Mouse (Mus musculus): ENCODE data around the gene Gm11541.

Gene Gm11541

DNA sequence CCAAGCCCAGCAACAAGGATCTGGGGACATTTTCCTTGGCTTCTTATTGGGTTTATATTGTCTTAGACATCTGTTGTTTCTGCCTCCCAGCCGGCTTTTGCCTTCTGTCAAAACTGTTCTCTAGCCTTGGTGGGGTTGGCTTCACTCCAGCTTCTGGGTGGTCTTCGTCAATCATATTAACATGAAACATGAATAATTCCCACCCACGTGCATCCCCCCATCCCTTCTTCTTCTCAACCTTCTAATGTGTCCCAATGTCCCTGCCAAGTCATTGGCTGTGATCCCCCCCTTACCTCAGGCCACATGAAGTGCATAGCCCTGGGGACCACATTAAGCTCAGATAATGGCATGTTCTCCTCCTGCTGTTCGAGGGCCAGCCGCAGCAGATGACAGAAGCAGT is at the start of gene Gm11541:
Gm11541 (minus strand) TSS at position 28 of the 400 bp plus-strand sequence.
- no peak for DNase-seq

DNA sequence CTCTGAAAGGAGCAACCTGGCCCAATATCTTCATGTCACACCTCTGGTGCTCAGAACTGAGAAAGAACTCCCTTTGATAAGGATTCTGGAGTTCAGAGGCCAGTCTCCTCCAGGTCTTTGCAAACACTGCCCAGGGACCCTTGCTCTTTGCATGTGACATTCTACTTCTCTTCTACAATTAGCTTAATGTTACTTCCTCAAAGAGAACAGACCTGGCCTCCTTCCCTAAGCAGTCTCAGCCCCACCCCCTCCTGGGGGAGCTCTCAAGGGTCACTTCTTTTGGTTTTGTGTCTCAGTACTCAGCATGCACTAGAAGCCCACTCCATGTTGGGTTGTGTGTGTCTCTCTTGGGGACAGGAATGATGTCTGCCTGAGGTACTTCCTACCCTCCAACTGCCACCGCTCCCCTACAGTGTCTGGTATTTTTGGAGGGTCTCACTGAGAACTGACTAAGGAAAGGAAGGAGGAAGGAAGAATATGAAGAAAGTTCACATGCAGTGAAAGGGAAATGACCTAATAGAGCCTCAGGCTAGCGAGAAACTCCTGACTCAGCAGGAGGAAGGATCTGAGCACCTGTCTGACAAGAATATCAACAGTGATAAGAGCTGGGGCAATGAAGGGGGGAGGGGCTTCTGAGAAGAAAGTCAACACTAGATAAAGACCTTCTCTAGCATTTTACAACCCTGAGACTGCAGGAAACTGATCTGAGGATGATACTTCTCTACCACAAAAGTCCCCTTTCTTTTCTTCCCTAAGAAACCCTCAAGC is 48.8 kb upstream of the Gm11541 start:
- no peak for DNase-seq

DNA sequence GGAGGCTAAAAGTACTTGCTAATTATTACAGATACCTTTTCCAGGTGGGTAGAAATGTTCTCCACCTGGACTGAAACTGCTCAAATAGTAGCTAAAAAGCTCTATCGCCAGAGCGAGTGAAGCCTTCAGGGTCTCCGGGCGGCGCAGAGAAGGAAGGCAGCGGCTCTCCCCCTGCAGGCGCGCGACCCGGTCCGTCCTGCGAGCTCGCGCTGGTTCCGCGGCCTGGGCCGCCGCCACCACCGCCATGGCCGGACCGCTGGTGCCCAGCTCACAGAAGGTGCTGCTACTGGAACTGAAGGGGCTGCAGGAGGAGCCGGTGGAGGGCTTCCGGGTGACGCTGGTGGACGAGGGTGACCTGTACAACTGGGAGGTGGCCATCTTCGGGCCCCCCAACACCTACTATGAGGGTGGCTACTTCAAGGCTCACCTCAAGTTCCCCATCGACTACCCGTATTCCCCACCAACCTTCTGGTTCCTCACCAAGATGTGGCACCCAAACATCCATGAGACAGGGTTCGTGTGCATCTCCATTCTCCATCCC is 37.5 kb upstream of the Gm11541 start, which contains the start of gene Cdc34b:
Cdc34b (plus strand) TSS at position 51 of the 541 bp plus-strand sequence.
- DNase-seq: no peak

DNA sequence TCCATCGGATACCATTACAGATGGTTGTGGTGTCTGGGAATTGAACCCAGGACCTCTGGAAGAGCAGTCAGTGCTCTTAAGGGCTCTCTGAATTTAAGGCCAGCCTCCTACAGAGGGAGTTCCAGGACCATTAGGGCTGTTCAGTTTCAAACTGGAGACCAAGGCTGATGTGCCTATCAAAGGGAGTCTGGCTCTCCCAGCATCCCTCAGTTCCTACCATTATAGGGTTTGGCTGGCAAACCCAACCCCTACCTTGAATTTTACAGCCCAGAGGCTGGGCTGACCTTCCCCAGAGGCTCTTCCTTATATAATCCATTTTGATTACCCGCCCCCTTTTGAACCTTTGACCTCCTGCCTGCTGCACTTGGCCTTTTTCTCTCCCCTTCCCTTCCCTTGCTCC is 31.4 kb upstream of the Gm11541 start:
- DNase-seq: peak in 1 of 2 experiments; percentile 12

DNA sequence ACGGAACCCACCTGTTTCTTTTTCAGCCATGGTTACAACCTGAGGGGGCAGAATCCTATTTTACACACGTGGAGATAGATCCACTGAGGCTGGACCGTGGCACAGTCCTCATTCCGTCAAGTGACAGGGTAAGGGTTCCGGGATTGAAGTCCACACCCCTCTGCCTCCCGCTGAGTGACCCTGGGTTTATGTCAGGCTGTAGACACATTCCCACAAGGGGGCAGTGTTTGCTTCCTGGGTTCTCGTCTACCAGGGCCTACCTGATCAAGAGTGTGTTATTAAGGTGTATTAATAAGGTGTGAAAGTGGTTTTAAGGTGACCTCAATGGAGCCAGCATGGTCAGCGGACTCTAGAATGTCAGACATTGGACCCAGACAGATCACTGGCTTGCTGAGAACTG is 28.5 kb upstream of the Gm11541 start:
- DNase-seq: peak; percentile 59 to 69

DNA sequence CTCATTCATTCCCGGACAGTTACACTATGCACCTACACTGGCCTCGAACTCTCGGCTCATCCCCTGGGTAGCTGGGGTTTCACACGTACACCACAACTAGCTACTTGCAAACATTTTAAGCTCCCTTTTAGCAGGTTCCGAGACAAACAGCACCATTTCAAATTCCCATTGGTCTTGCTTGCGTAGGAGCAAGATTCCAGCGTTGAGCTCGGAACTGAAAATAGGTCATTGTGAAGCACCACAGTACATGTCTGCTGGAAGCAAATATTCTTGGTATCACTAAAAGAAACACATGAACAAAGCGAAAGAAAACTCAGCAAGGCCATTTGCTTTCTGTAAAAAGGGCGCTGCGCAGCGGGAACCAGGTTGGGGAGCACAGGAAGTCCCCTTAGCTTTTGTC is 26.9 kb upstream of the Gm11541 start:
- DNase-seq: no peak

DNA sequence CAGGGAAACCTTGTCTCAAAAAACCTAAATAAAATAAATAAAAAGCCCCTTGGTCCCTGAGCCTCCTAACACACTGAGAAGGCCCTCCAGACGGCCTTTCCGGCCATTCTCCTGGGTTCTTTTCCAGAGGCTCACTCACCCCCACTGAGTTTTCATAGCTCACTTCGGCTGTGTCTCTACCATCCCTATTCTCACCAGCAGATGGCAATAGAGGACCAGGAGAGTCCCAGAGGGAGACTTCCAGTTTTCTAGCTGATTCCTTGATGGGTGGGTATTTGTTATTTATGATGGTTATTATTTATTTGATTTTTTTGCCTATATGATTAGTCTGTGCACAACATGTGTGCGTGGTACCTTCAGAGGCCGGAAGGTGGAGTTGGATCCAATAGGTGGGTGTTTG is 26.0 kb upstream of the Gm11541 start:
- peak; percentile 58 to 83 for DNase-seq

DNA sequence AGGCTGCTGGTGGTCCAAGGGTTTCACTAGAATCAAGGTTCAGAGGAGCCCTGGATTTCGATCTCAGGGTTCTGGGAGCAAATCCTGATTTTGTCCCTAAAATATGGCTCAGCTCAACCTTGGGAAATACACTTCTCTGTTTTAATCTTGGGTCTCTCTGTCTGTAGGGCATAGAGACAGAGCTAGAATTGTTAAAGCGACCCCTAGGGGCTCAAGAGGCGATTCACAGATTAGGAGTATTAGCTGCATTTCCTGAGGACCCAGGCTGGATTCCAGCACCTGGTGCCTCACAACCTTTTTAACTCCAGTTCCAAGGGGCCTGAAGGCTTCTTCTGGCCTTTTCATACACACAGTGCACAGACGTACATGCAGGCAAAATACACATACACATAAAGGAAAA is 25.3 kb upstream of the Gm11541 start:
- DNase-seq: no peak

DNA sequence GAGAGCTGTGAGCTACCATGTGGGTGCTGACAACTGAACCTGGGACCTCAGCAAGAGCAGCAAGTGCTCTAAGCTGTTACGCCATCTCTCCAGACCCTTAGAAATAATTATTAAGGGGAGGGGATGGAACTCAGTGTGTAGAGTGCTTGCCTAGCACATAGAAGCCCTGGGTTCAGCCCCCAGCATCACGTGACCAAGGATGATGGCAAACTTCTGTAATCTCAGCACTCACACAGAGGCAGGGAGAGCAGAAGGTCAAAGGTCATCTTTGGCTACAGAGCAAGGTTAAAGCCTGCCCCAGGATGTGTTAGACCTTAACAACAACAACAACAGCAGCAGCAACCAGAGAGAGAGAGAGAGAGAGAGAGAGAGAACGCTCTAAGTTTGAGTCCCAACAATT is 24.2 kb upstream of the Gm11541 start:
- DNase-seq: no peak

DNA sequence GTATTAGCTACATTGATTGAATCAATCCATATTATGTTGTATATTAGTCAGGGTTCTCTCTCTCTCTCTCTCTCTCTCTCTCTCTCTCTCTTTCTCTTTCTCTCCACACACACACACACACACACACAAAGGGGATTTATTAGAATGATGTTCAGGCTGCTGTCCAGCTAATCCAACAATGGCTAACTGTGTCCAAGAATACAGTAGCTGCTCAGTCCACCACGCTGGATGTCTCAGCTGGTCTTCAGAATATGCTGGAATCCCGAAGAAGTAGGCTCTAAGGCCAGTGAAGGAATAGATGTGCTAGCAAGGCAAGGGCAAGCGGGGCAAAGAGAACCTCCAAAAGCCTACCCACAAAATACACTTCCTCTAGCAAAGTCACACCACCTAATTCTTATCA is 23.0 kb upstream of the Gm11541 start:
- DNase-seq: no peak

DNA sequence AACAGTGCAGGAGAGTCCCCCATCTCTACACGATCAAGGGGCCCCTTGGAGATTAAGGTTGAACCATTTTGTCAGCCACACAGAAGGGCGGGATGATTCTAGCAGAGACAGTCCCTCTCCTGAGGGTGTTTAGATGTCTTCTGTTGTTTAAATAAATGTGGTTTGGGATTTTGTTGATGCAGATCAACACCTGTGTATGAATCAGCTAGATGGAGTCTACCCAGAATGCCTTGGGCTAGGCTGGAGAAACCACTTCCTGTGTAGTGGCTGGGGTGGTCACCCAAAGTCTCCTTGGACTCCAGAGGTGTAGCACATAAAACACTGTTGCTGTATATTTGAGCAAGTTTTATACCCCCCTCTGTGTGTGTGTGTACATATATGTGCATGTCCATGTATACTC is 14.9 kb upstream of the Gm11541 start:
- no peak for DNase-seq

DNA sequence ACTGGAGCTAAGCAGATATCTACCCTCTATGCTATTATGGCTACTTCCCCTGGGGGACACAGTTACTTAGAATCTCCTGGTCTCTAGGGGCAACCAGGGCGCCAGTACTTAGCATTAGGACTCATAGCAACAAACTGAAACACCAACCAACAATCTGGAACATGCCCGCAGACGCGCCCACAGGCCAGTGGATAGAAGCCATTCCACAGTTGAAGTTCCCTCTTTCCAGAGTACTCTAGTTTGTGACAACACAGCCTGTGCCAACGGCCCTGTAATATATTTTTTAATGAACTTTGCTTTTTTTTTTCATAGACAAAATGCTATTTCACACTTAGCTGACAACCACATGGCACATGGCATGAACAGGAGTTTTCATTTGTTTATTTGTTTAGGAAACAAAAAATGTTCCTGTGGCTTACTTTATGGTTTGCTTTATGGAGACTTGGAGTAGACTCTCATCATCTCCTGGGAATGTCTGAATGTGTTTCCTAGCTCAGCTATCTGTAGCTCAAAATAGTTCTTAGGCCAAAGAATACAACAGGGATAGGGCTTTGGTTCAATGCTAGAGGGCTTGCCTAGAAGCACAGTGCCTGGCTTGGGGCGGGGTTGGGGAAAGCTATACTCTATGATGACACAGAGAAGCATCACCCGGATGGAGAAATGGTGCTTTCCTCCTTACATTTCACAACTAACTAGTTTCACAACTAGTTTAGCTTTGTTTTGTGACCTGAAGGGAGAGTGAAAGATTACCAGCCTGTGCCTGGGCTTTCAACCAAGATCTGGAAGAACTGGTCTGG is 14.0 kb upstream of the Gm11541 start:
- DNase-seq: no peak

DNA sequence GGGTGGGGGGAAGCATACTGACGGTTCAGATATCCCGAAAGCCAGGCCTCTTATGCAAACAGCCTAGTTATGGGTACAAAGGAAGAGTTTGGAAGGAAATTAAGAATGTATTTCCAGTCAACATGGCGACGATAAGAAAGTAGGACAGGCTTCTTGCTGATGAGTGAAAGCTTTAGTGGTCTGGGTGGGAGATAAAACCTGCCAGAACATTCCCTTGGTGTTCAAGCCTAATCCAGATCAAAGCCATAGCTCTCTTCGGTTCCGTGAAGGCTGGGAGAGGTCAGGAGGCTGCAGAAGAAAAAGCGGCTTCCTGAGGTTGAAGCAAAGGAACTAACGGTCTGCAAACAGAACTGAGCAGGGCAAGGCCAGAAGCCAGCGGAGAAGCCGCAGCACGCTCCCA is 12.9 kb upstream of the Gm11541 start:
- no peak for DNase-seq

DNA sequence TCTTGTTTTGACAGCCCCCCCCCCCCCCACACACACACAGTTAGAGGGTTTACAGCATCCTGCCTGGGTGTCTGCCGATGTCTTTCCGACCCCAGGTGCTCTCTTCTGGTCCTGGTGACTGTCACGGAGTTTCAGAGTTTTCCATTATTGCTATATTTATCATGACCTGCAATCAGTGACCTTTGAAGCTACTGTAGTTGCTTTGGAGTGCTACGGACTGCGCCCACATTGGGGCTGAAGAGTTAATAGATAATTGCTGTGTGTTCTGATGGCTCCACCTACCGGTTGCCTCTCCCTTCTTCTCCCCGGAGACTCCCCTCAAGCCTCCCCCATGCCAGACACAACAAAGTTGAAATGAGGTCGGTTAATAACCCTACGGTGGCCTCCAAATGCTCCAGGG is 12.5 kb upstream of the Gm11541 start:
- peak; percentile 60 to 67 for DNase-seq

DNA sequence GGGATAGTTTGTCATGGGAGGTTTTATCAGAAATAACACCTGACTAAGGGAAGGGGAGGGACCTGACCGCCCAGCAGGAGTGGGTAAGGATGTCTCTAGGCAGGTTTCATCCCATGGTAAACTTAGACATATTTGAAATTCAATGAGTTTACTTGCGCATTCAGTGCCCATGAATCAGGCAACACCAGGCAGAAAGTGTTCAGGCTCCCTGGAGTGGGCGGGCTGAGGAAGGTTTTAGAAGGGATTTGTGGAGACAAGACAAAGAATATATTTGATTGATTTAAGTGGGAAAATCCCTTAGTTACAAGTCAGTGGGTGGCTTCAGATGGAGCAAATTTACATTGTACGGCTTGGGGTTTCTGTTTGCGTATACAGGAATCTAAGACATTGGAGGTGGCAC is 11.3 kb upstream of the Gm11541 start:
- no peak for DNase-seq

DNA sequence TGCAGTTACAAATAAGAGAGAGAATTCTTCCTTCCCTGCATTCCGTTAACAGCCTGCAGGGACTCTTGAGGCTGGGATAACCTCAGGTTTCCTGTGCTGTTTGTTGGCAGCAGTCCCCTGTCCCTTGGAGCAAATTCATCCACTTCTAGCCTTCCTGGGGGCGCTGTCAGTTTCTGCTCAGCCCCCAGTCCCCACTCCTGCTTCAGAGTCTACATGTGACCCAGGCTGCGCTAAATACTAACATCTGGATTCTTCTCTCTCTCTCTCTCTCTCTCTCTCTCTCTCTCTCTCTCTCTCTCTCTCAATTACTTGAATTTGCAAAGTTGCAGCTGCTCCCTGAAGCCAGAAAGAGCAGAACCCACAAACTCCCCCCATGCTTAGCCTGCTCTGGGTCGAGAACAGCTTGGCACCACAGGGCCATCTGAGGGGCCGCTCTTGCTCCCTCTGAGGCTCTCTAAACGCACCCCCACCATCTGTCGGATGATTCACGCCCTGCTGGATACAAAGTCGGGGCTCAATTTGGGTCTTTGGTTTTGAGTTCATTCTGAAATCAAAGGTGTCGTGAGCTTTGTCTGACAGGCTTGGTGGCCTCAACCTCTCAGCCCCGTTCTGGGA is 9.1 kb upstream of the Gm11541 start:
- DNase-seq: no peak

DNA sequence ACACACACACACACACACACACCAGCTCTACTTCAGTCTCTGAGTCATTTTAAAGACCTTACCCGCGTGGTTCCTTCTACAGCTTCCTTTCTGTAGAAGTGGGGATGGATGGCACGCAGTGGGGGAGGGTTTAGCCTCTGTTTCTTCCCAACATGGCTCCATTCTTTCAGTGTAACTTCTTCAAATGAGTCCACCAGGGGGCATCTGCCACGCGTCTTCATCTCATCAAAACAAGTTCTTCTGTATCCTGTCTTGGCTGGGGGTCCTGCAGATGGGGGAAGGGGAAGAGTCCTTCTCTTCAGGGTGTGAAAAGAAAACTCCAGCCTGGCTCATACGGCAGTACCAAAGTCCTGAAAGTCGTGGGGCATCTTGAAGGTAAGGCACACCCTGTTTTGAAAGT is 279 bp downstream of the Gm11541 start:
- DNase-seq: no peak

DNA sequence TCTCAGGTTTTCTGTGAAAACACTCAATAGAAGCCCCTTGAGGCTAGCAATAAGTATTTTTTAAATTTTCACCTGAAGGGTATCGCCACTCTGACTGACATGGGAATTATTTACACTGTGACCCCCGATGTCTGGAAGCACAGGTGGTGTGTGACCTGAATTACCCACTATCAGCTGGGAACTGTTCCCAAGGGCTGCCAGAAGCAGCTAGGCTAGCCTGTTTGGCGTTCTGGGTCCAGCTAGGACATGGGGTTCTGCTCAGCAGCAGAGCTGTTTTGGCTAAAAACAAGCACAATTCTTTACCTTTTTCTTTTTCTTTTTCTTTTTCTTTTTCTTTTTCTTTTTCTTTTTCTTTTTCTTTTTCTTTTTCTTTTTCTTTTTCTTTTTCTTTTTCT is 2.1 kb downstream of the Gm11541 start:
- no peak for DNase-seq

DNA sequence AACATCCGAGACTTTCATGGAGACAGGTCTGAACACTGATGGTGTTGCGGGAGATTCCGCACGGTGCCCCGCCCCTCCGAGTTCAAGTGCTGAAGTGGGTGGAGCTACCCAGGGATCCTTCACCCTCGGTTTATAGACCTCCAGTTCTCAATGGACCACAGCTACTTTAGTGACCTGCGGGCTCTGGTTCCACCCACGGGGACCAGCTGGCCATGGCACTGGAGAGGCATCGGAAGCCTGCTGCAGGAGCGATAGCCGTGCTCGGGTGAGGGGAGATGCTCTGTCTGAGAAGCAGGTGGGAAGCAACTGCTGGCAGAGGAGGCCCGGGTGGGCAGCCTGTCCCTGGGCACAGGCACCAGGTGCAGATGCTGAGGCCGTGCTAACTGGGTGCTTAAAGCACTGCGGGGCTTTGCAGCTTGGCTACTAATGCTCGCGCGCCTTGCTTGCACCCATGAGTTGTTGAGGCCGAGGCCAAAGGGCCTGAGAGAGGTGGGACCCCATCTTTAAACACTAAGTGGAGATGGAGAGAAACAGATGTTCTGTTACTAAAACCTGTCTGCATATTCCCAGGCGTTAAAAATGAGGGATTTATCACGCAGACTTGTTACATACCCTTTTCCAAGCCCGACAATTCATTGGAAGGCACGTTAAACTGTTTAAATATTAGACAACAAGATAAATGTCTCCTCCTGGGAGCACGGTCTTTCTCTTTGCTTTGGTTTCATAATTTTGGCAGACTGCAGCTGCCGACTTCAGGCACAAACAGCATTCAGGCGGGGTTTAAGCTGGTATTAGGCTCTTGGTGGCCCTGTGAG is 2.7 kb downstream of the Gm11541 start:
- DNase-seq: peak in 1 of 2 experiments; percentile 9

DNA sequence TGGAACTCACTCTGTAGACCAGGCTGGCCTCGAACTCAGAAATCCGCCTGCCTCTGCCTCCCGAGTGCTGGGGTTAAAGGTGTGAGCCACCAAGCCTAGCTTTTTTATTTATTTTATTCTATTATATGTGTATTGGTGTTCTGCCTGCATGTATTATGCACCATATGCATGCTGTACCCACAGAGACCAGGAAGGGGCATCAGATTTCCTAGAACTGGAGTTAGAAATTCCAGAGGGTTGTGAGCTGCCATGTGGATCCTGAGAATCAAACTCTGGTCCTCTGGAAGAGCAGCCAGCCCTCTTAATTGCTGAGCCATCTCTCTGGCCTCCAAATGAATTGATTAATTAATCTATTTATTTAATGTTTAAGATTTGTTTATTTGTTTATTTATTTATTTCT is 4.9 kb downstream of the Gm11541 start:
- DNase-seq: no peak

DNA sequence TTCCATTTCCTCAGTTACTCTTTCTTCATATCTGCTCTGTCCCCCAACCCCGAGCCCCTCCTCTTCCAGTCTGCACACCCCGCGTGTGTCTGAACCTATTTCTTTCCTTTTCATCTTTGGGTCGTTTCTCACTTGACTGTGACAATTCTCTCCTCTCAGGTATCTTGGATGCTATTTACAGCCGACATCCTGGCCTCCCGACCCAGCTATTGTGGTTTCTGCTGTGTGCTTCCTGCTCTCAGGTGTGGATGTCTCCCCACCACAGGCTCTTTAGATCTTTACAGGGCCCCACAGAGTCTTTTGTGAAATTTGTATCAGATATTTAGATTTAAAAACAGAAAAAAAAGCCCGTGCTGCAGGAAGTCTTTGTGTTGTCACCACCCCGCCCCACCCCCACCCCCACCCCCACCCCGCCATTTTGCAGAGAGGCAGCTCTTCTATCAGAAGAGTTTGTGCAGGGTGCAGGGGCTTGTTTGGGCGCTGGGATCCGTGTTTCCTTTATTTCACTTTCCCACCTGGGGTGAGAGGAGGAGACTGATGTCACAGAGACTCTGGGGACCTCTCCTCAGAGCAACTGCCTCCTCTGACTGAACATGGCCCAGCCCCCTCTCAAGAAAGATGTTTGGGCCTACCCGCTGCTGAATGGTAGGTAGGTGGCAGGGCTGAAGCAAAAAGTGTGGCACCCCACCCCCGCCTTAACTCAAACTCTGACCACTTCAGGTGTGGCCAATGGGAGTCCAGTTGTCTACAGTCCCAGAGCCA is 6.4 kb downstream of the Gm11541 start:
- no peak for DNase-seq

DNA sequence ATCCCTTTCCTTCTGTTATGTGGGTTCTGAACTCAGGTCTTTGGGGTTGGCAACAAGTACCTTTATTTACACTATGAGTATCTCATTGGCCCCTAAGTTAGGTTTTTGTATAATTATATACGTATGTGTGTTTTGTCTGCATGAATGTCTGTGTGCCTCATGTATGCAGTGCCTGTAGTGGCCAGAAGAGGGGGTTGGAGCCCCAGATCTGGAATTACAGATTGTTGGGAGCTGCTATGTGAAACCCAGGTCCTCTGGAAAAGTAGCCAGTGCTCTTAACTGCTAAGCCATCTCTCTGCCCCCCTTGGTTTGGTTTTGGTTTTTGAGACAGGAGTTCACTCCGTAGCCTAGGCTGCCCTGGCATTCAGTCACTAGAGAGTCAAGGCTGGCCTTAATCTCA is 7.2 kb downstream of the Gm11541 start:
- no peak for DNase-seq
